ENCODE assay signal across 8 mouse cellular contexts in the genomic region with DNA sequence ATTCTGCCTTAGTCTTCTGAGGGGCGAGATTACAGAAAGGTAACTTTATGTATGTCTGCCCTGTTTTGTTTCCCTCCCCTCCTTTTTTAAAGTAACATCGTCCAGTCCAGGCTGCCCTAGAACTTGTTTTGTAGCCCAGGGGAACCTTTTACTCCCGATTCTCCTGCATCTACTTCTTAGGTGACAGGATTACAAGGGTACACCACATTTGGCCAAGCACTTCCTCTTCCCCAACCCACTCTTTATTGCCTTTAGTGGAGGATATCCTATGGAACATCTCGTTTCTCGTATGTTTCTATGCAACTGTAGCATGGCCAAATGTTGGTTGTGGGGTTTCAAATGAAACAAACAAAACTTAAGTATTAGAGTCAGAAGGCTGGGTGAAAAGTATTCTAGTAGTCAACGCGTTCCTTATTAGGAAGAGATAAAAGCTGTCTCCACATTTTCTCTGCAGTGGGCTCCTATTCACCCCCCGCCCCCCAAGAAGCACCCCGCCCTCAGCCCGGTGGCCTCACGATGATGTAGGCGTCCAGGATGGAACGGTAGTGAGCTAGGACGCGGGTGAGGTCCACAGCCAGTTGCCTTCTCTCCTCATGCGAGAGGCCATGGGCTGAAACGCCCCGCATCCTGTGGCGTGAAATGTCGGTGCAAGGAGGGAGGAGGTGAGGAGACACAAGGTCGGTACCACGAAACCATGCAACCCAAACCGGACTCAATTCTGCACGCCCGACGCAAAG. TPM values are rescaled to one million over a fixed set of nuclear protein-coding genes. Genes with fewer than 3 reads are reported as not detected.
DNase-seq lines count a peak whose midpoint lies in the region; ATAC-seq and TF ChIP-seq lines count a peak whose summit lies in the region.

No protein-coding gene starts in this region.

- 5% methylated on average over 26 of the region's 26 CpGs for WGBS in kidney, embryonic 14.5 days
- 2% methylated on average over 26 of the region's 26 CpGs for WGBS in bone marrow, adult 2 months
- WGBS in hindbrain, embryonic 16.5 days = 7% methylated on average over 26 of the region's 26 CpGs
- WGBS in midbrain, embryonic 16.5 days = 6% methylated on average over 26 of the region's 26 CpGs

- no peak for TF ChIP-seq CTCF in bone marrow, adult 2 months (IDR thresholded peaks at IDR 0.05; ENCODE audit: control insufficient read depth, insufficient read depth, low read length)

- H3K9ac ChIP-seq in kidney, embryonic 14.5 days (ENCODE audit: low read depth, low read length) = peak overlapping the region; percentile 83
- peak overlapping the region; percentile 71 for H3K9ac ChIP-seq in hindbrain, embryonic 16.5 days (ENCODE audit: low read depth, low read length)
- H3K9ac ChIP-seq in midbrain, embryonic 16.5 days (ENCODE audit: low read depth, low read length) = peak overlapping the region; percentile 94

- DNase-seq in kidney, postnatal 4 days = no peak
- no peak for DNase-seq in adrenal gland, postnatal 10 days
- no peak for DNase-seq in layer of hippocampus, postnatal 14 days (ENCODE audit: low spot score in 2 of 2)
- no peak for DNase-seq in cerebellum, postnatal 36 days

- H3K36me3 ChIP-seq in kidney, embryonic 14.5 days (ENCODE audit: control insufficient read depth, insufficient read depth, low read length) = peaks cover 60% of the 10 kb centered on the region
- H3K36me3 ChIP-seq in hindbrain, embryonic 16.5 days (ENCODE audit: control insufficient read depth, insufficient read depth, low read length) = peaks cover 21% of the 10 kb centered on the region
- H3K36me3 ChIP-seq in midbrain, embryonic 16.5 days (ENCODE audit: control insufficient read depth, insufficient read depth, low read length) = peaks cover 19% of the 10 kb centered on the region

- H3K27ac ChIP-seq in kidney, embryonic 14.5 days (ENCODE audit: low read depth, low read length) = peak overlapping the region; percentile 85
- peak overlapping the region; percentile 79 for H3K27ac ChIP-seq in bone marrow, adult 2 months (ENCODE audit: control insufficient read depth, insufficient read depth, low read depth, low read length, poor library complexity)
- H3K27ac ChIP-seq in hindbrain, embryonic 16.5 days (ENCODE audit: low read depth, low read length) = peak overlapping the region; percentile 58
- peak overlapping the region; percentile 92 for H3K27ac ChIP-seq in midbrain, embryonic 16.5 days (ENCODE audit: low read length)

- H3K9me3 ChIP-seq in kidney, embryonic 14.5 days (ENCODE audit: control insufficient read depth, low read length) = no peaks in the 10 kb centered on the region
- H3K9me3 ChIP-seq in hindbrain, embryonic 16.5 days (ENCODE audit: control insufficient read depth, low read length) = no peaks in the 10 kb centered on the region
- H3K9me3 ChIP-seq in midbrain, embryonic 16.5 days (replicated peaks; ENCODE audit: control insufficient read depth, low read length, poor library complexity, severe bottlenecking) = no peaks in the 10 kb centered on the region

- peak overlapping the region; percentile 63 for H3K4me3 ChIP-seq in kidney, embryonic 14.5 days (ENCODE audit: low read length)
- H3K4me3 ChIP-seq in bone marrow, adult 2 months (replicated peaks; ENCODE audit: control insufficient read depth, low read depth, low read length) = peak overlapping the region; percentile 96
- H3K4me3 ChIP-seq in hindbrain, embryonic 16.5 days (ENCODE audit: low read length) = peak overlapping the region; percentile 56
- H3K4me3 ChIP-seq in midbrain, embryonic 16.5 days (ENCODE audit: low read depth, low read length) = peak overlapping the region; percentile 90

- peaks cover 5% of the 10 kb centered on the region; the same call in 1 of the 2 replicates for H3K4me1 ChIP-seq in kidney, embryonic 14.5 days (ENCODE audit: control insufficient read depth, insufficient read depth, low read length)
- H3K4me1 ChIP-seq in bone marrow, adult 2 months (ENCODE audit: control insufficient read depth, insufficient read depth, low read length) = peaks cover 3% of the 10 kb centered on the region; the same call in 1 of the 2 replicates
- H3K4me1 ChIP-seq in hindbrain, embryonic 16.5 days (ENCODE audit: control insufficient read depth, insufficient read depth, low read depth, low read length) = peaks cover 28% of the 10 kb centered on the region
- peaks cover 26% of the 10 kb centered on the region for H3K4me1 ChIP-seq in midbrain, embryonic 16.5 days (ENCODE audit: control insufficient read depth, insufficient read depth, low read length)

- H3K27me3 ChIP-seq in kidney, embryonic 14.5 days (ENCODE audit: control insufficient read depth, insufficient read depth, low read length) = no peaks in the 10 kb centered on the region
- H3K27me3 ChIP-seq in hindbrain, embryonic 16.5 days (replicated peaks; ENCODE audit: control insufficient read depth, insufficient read depth, low read length) = no peaks in the 10 kb centered on the region
- no peaks in the 10 kb centered on the region for H3K27me3 ChIP-seq in midbrain, embryonic 16.5 days (ENCODE audit: control insufficient read depth, insufficient read depth, low read depth, low read length)

- TF ChIP-seq POLR2A in bone marrow, adult 2 months (IDR thresholded peaks at IDR 0.05; ENCODE audit: borderline replicate concordance, control insufficient read depth, low read depth, low read length) = no peak

- ATAC-seq in kidney, embryonic 14.5 days (ENCODE audit: low FRiP score, low TSS enrichment) = peak; percentile 60
- ATAC-seq in hindbrain, embryonic 16.5 days = no peak; the same call in 1 of the 2 replicates
- ATAC-seq in midbrain, embryonic 16.5 days = peak; percentile 71

- peak overlapping the region; percentile 79 for H3K4me2 ChIP-seq in kidney, embryonic 14.5 days (replicated peaks; ENCODE audit: low read depth, low read length)
- peak overlapping the region; percentile 85 for H3K4me2 ChIP-seq in hindbrain, embryonic 16.5 days (ENCODE audit: low read length)
- H3K4me2 ChIP-seq in midbrain, embryonic 16.5 days (ENCODE audit: low read length) = peak overlapping the region; percentile 80

RNA-seq across cellular contexts. Expression of gene Isg20l2, which starts 0.6 kb away (rescaled TPM):
- polyA plus RNA-seq in kidney, embryonic 14.5 days (2014; fragmentation: Nextera tagmentation; extraction: Ambion mirVana) = 34.6 and 45.5 TPM in 2 replicates
- 16.4 and 18.4 TPM in 2 replicates for polyA plus RNA-seq in bone marrow, adult 2 months (2011; ENCODE audit: insufficient read depth, insufficient read length, low replicate concordance, missing spikeins)
- polyA plus RNA-seq in hindbrain, embryonic 16.5 days (2015; fragmentation: Nextera tagmentation; extraction: Ambion mirVana) = 22.7 and 28.9 TPM in 2 replicates
- 24.9 and 28.6 TPM in 2 replicates for polyA plus RNA-seq in midbrain, embryonic 16.5 days (2015; fragmentation: Nextera tagmentation; extraction: Ambion mirVana)
- total RNA-seq in adrenal gland, postnatal 10 days (2021) = 10 to 100 TPM; 22.9 to 24.3 TPM
- total RNA-seq in layer of hippocampus, postnatal 14 days (2021) = 10 to 100 TPM; 15.0 to 16.4 TPM

RNA-seq across cellular contexts. Expression of gene Rrnad1, which starts 1.0 kb away (rescaled TPM):
- polyA plus RNA-seq in kidney, embryonic 14.5 days (2014; fragmentation: Nextera tagmentation; extraction: Ambion mirVana) = 19.3 and 21.6 TPM in 2 replicates
- 16.2 and 27.7 TPM in 2 replicates for polyA plus RNA-seq in bone marrow, adult 2 months (2011; ENCODE audit: insufficient read depth, insufficient read length, low replicate concordance, missing spikeins)
- 20.5 and 24.8 TPM in 2 replicates for polyA plus RNA-seq in hindbrain, embryonic 16.5 days (2015; fragmentation: Nextera tagmentation; extraction: Ambion mirVana)
- polyA plus RNA-seq in midbrain, embryonic 16.5 days (2015; fragmentation: Nextera tagmentation; extraction: Ambion mirVana) = 20.5 and 23.2 TPM in 2 replicates
- total RNA-seq in adrenal gland, postnatal 10 days (2021) = 10 to 100 TPM; 12.4 to 16.3 TPM
- 10 to 100 TPM; 19.0 to 22.8 TPM for total RNA-seq in layer of hippocampus, postnatal 14 days (2021)

RNA-seq across cellular contexts. Expression of gene Mrpl24, which starts 10.2 kb away (rescaled TPM):
- 76.7 and 81.0 TPM in 2 replicates for polyA plus RNA-seq in kidney, embryonic 14.5 days (2014; fragmentation: Nextera tagmentation; extraction: Ambion mirVana)
- polyA plus RNA-seq in bone marrow, adult 2 months (2011; ENCODE audit: insufficient read depth, insufficient read length, low replicate concordance, missing spikeins) = 98.1 and 217 TPM in 2 replicates
- 48.3 and 49.1 TPM in 2 replicates for polyA plus RNA-seq in hindbrain, embryonic 16.5 days (2015; fragmentation: Nextera tagmentation; extraction: Ambion mirVana)
- 47.8 and 51.6 TPM in 2 replicates for polyA plus RNA-seq in midbrain, embryonic 16.5 days (2015; fragmentation: Nextera tagmentation; extraction: Ambion mirVana)
- 100 to 1,000 TPM; 104 to 123 TPM for total RNA-seq in adrenal gland, postnatal 10 days (2021)
- total RNA-seq in layer of hippocampus, postnatal 14 days (2021) = 10 to 100 TPM; 50.3 to 55.4 TPM

RNA-seq across cellular contexts. Expression of gene Crabp2, which starts 19.0 kb away (rescaled TPM):
- 113 and 169 TPM in 2 replicates for polyA plus RNA-seq in kidney, embryonic 14.5 days (2014; fragmentation: Nextera tagmentation; extraction: Ambion mirVana)
- 3.3 TPM in 1 of 2 replicates, not detected in the other for polyA plus RNA-seq in bone marrow, adult 2 months (2011; ENCODE audit: insufficient read depth, insufficient read length, low replicate concordance, missing spikeins)
- polyA plus RNA-seq in hindbrain, embryonic 16.5 days (2015; fragmentation: Nextera tagmentation; extraction: Ambion mirVana) = 49.1 and 52.4 TPM in 2 replicates
- polyA plus RNA-seq in midbrain, embryonic 16.5 days (2015; fragmentation: Nextera tagmentation; extraction: Ambion mirVana) = 42.5 and 44.4 TPM in 2 replicates
- total RNA-seq in adrenal gland, postnatal 10 days (2021) = under 1 TPM; 0.48 to 0.76 TPM
- 1 to 10 TPM; 2.0 to 2.2 TPM for total RNA-seq in layer of hippocampus, postnatal 14 days (2021)

RNA-seq across cellular contexts. Expression of gene Hdgf, which starts 23.4 kb away (rescaled TPM):
- polyA plus RNA-seq in kidney, embryonic 14.5 days (2014; fragmentation: Nextera tagmentation; extraction: Ambion mirVana) = 231 and 254 TPM in 2 replicates
- 286 and 446 TPM in 2 replicates for polyA plus RNA-seq in bone marrow, adult 2 months (2011; ENCODE audit: insufficient read depth, insufficient read length, low replicate concordance, missing spikeins)
- 79.7 and 110 TPM in 2 replicates for polyA plus RNA-seq in hindbrain, embryonic 16.5 days (2015; fragmentation: Nextera tagmentation; extraction: Ambion mirVana)
- polyA plus RNA-seq in midbrain, embryonic 16.5 days (2015; fragmentation: Nextera tagmentation; extraction: Ambion mirVana) = 144 and 154 TPM in 2 replicates
- 100 to 1,000 TPM; 161 to 162 TPM for total RNA-seq in adrenal gland, postnatal 10 days (2021)
- total RNA-seq in layer of hippocampus, postnatal 14 days (2021) = 100 to 1,000 TPM; 119 to 122 TPM
